Mouse (Mus musculus) intestine, embryonic 16.5 days (tissue): Measurements from ENCODE around the gene Pdcd1lg2. TPM values are rescaled to one million over a fixed set of nuclear protein-coding genes. Genes with fewer than 3 reads are reported as not detected.
"Not testable (repeated sequence)": the region's sequence is repeated elsewhere in the genome, so short reads cannot be mapped to it uniquely, and the experiment has no call there.

Source experiments
- ATAC-seq: fragments of 200-750 bp; cut with Nextera tagmentation; 2 replicates; pipeline ENCODE4 v1.8.0; 2017; ENCODE audit warnings: moderate TSS enrichment, moderate library complexity
- H3K27ac ChIP-seq: fragments of 300-500 bp; sonication (generic); 2 replicates; pipeline ENCODE4 v1.5.1; 2014; ENCODE audit warnings: mild to moderate bottlenecking, low read length
- H3K27me3 ChIP-seq: fragments of 300-500 bp; sonication (generic); replicated peaks from 2 replicates; pipeline ENCODE4 v1.6.1; 2014; ENCODE audit warnings: low read length, control low read depth, mixed read lengths; ENCODE audit not compliant: control insufficient read depth, insufficient read depth
- H3K36me3 ChIP-seq: fragments of 300-500 bp; sonication (generic); 2 replicates; pipeline ENCODE4 v1.6.1; 2014; ENCODE audit warnings: low read length, control low read depth; ENCODE audit not compliant: control insufficient read depth, insufficient read depth
- H3K4me1 ChIP-seq: fragments of 300-500 bp; sonication (generic); 2 replicates; pipeline ENCODE4 v1.6.1; 2014; ENCODE audit warnings: low read length, control low read depth, mixed read lengths; ENCODE audit not compliant: control insufficient read depth, insufficient read depth
- H3K4me2 ChIP-seq: fragments of 300-500 bp; sonication (generic); 2 replicates; pipeline ENCODE4 v1.6.1; 2014; ENCODE audit warnings: low read depth, low read length, control low read depth
- H3K4me3 ChIP-seq: fragments of 300-500 bp; sonication (generic); 2 replicates; pipeline ENCODE4 v1.5.1; 2014; ENCODE audit warnings: mild to moderate bottlenecking, low read length
- H3K9ac ChIP-seq: fragments of 300-500 bp; sonication (generic); 2 replicates; pipeline ENCODE4 v1.6.1; 2014; ENCODE audit warnings: low read depth, low read length
- H3K9me3 ChIP-seq: fragments of 300-500 bp; sonication (generic); 2 replicates; pipeline ENCODE4 v1.6.1; 2016; ENCODE audit warnings: low read length, control low read depth; ENCODE audit not compliant: control insufficient read depth
- WGBS: fragments of 180-500 bp; shearing (Covaris S2); extraction: QIAGEN DNeasy Blood & Tissue Kit; methylation state at CpG from one replicate; pipeline ENCODE4 v1.1.7; 2014; 5-methylcytosine and 5-hydroxymethylcytosine counted together
- polyA plus RNA-seq: library from polyadenylated mRNA; unstranded; fragments of >200 nt; fragmentation: Nextera tagmentation; extraction: Ambion mirVana; gene quantifications from 2 replicates; pipeline ENCODE4 v1.2.1, GENCODE M21; 2015

Gene Pdcd1lg2
- polyA plus RNA-seq, 1 experiment from 2014 or later, result 0.17 TPM

- Histone ChIP-seq H3K27me3 (no peaks in the 10 kb centered on the region), H3K9me3 (no peaks in the 10 kb centered on the region), H3K36me3 (no peaks in the 10 kb centered on the region), H3K4me2 (no peak overlapping the region), H3K4me1 (peaks cover 3% of the 10 kb centered on the region; the same call in 1 of the 2 replicates), H3K4me3 (no peak overlapping the region), H3K9ac (no peak overlapping the region), H3K27ac (no peak overlapping the region)
- no peak for ATAC-seq
- 91% methylated on average over 3 of the region's 3 CpGs for WGBS
Measured at GRCm38 (mm10) chr19:29414513-29414912, 3.8 kb downstream of the Pdcd1lg2 start.

GRCm38 (mm10) chr19:29414917-29415316 lies 4.2 kb downstream of the Pdcd1lg2 start:
- ATAC-seq, H3K9me3 ChIP-seq, H3K4me1 ChIP-seq, H3K4me2 ChIP-seq, H3K36me3 ChIP-seq, H3K9ac ChIP-seq, H3K4me3 ChIP-seq, H3K27me3 ChIP-seq, H3K27ac ChIP-seq: not testable (repeated sequence)

- peak; percentile 74 for ATAC-seq
- Histone ChIP-seq H3K27me3 (no peaks in the 10 kb centered on the region), H3K4me1 (peaks cover 3% of the 10 kb centered on the region; the same call in 1 of the 2 replicates), H3K4me2 (no peak overlapping the region), H3K27ac (no peak overlapping the region), H3K4me3 (no peak overlapping the region), H3K9ac (no peak overlapping the region), H3K9me3 (no peaks in the 10 kb centered on the region), H3K36me3 (no peaks in the 10 kb centered on the region)
- WGBS, result 49% methylated on average over 3 of the region's 3 CpGs
Measured at GRCm38 (mm10) chr19:29416393-29416902, 5.7 kb downstream of the Pdcd1lg2 start.

- Histone ChIP-seq H3K27ac (no peak overlapping the region), H3K9me3 (no peaks in the 10 kb centered on the region), H3K4me1 (peaks cover 3% of the 10 kb centered on the region; the same call in 1 of the 2 replicates), H3K9ac (no peak overlapping the region), H3K4me3 (no peak overlapping the region), H3K27me3 (no peaks in the 10 kb centered on the region), H3K36me3 (no peaks in the 10 kb centered on the region), H3K4me2 (no peak overlapping the region)
- 82% methylated on average over 2 of the region's 2 CpGs for WGBS
- ATAC-seq, result no peak
Measured at GRCm38 (mm10) chr19:29417188-29417587, 6.5 kb downstream of the Pdcd1lg2 start.

- no peak for ATAC-seq
- Histone ChIP-seq H3K4me2 (no peak overlapping the region), H3K36me3 (no peaks in the 10 kb centered on the region), H3K9me3 (no peaks in the 10 kb centered on the region), H3K9ac (no peak overlapping the region), H3K27ac (no peak overlapping the region), H3K4me1 (peaks cover 3% of the 10 kb centered on the region; the same call in 1 of the 2 replicates), H3K4me3 (no peak overlapping the region), H3K27me3 (no peaks in the 10 kb centered on the region)
- 61% methylated on average over 2 of the region's 2 CpGs for whole genome bisulfite sequencing
Measured at GRCm38 (mm10) chr19:29417894-29418293, 7.2 kb downstream of the Pdcd1lg2 start.

- WGBS, result 29% methylated on average over 9 of the region's 9 CpGs
- Histone ChIP-seq H3K27me3 (no peaks in the 10 kb centered on the region), H3K36me3 (no peaks in the 10 kb centered on the region), H3K27ac (0 out of 2 replicates have a peak overlapping the region, but pooled peaks have one; percentile 38), H3K4me3 (no peak overlapping the region), H3K9ac (no peak overlapping the region), H3K9me3 (no peaks in the 10 kb centered on the region), H3K4me1 (peaks cover 3% of the 10 kb centered on the region; the same call in 1 of the 2 replicates), H3K4me2 (no peak overlapping the region)
- ATAC-seq, result 0 out of 2 replicates have a peak, but pooled peaks have one; percentile 9
Measured at GRCm38 (mm10) chr19:29418661-29419115, 8.0 kb downstream of the Pdcd1lg2 start.

GRCm38 (mm10) chr19:29419506-29419905 lies 8.8 kb downstream of the Pdcd1lg2 start:
- whole genome bisulfite sequencing, result 49% methylated on average over 3 of the region's 3 CpGs

GRCm38 (mm10) chr19:29419946-29420345 lies 9.2 kb downstream of the Pdcd1lg2 start:
- Histone ChIP-seq H3K9me3 (no peaks in the 10 kb centered on the region), H3K27ac (no peak overlapping the region), H3K4me1 (peaks cover 3% of the 10 kb centered on the region; the same call in 1 of the 2 replicates), H3K27me3 (no peaks in the 10 kb centered on the region), H3K9ac (no peak overlapping the region), H3K4me2 (no peak overlapping the region), H3K4me3 (no peak overlapping the region), H3K36me3 (no peaks in the 10 kb centered on the region)
- ATAC-seq, result no peak

More at GRCm38 (mm10) chr19:29419506-29419905, 8.8 kb downstream of the Pdcd1lg2 start:
- no peaks in the 10 kb centered on the region for H3K9me3 ChIP-seq
- H3K4me1 ChIP-seq, result peaks cover 3% of the 10 kb centered on the region; the same call in 1 of the 2 replicates
- no peak for ATAC-seq
- H3K27ac ChIP-seq, result no peak overlapping the region
- no peak overlapping the region for H3K4me2 ChIP-seq
- no peak overlapping the region for H3K4me3 ChIP-seq
- no peaks in the 10 kb centered on the region for H3K27me3 ChIP-seq
- H3K36me3 ChIP-seq, result no peaks in the 10 kb centered on the region
- no peak overlapping the region for H3K9ac ChIP-seq

- Histone ChIP-seq H3K27ac (no peak overlapping the region), H3K9ac (no peak overlapping the region), H3K4me2 (no peak overlapping the region), H3K9me3 (no peaks in the 10 kb centered on the region), H3K4me3 (no peak overlapping the region), H3K27me3 (no peaks in the 10 kb centered on the region), H3K4me1 (peaks cover 3% of the 10 kb centered on the region; the same call in 1 of the 2 replicates), H3K36me3 (no peaks in the 10 kb centered on the region)
- no peak for ATAC-seq
- WGBS, result 78% methylated on average over 8 of the region's 8 CpGs
Measured at GRCm38 (mm10) chr19:29420397-29420796, 9.7 kb downstream of the Pdcd1lg2 start.
